Mouse (Mus musculus) lung, postnatal 0 days (tissue): ENCODE data around the gene Mms19. TPM values are rescaled to one million over a fixed set of nuclear protein-coding genes. Genes with fewer than 3 reads are reported as not detected.

Source experiments
- ATAC-seq: fragments of 200-750 bp; cut with Nextera tagmentation; 2 replicates; pipeline ENCODE4 v1.8.0; 2017; ENCODE audit warnings: moderate library complexity
- DNase-seq: peaks from one replicate; pipeline ENCODE4 v3.0.0-alpha.2; 2016; ENCODE audit warnings: low spot score
- H3K27ac ChIP-seq: fragments of 300-500 bp; sonication (generic); 2 replicates; pipeline ENCODE4 v1.5.1; 2014; ENCODE audit warnings: antibody characterized with exemption, mild to moderate bottlenecking, low read length, mixed read lengths
- H3K27me3 ChIP-seq: fragments of 300-500 bp; sonication (generic); replicated peaks from 2 replicates; pipeline ENCODE4 v1.6.1; 2014; ENCODE audit warnings: low read length, mixed read lengths; ENCODE audit not compliant: insufficient read depth
- H3K36me3 ChIP-seq: fragments of 300-500 bp; sonication (generic); 2 replicates; pipeline ENCODE4 v1.6.1; 2014; ENCODE audit warnings: low read length, mixed read lengths; ENCODE audit not compliant: insufficient read depth
- H3K4me1 ChIP-seq: fragments of 300-500 bp; sonication (generic); 2 replicates; pipeline ENCODE4 v1.6.1; 2014; ENCODE audit warnings: antibody characterized with exemption, low read depth, low read length, mixed read lengths; ENCODE audit not compliant: insufficient read depth
- H3K4me2 ChIP-seq: fragments of 300-500 bp; sonication (generic); replicated peaks from 2 replicates; pipeline ENCODE4 v1.6.1; 2014; ENCODE audit warnings: low read depth, mild to moderate bottlenecking, low read length, moderate library complexity, mixed read lengths
- H3K4me3 ChIP-seq: fragments of 300-500 bp; sonication (generic); 2 replicates; pipeline ENCODE4 v1.5.1; 2014; ENCODE audit warnings: low read depth, low read length
- H3K9ac ChIP-seq: fragments of 300-500 bp; sonication (generic); replicated peaks from 2 replicates; pipeline ENCODE4 v1.6.1; 2014; ENCODE audit warnings: low read depth, mild to moderate bottlenecking
- H3K9me3 ChIP-seq: fragments of 300-500 bp; sonication (generic); 2 replicates; pipeline ENCODE4 v1.6.1; 2016; ENCODE audit warnings: low read length, mixed read lengths
- CTCF ChIP-seq: IDR thresholded peaks from 2 replicates; pipeline ENCODE4 v1.5.1; 2016; ENCODE audit warnings: antibody characterized with exemption, mild to moderate bottlenecking
- EP300 ChIP-seq: IDR thresholded peaks from 2 replicates; pipeline ENCODE4 v1.6.1; 2016; ENCODE audit warnings: antibody characterized with exemption, mild to moderate bottlenecking, control low read depth
- WGBS: fragments of 180-500 bp; shearing (Covaris S2); extraction: QIAGEN DNeasy Blood & Tissue Kit; methylation state at CpG from one replicate; pipeline ENCODE4 v1.1.7; 2014; 5-methylcytosine and 5-hydroxymethylcytosine counted together
- polyA plus RNA-seq: library from polyadenylated mRNA; unstranded; fragments of >200 nt; fragmentation: Nextera tagmentation; extraction: Ambion mirVana; gene quantifications from 2 replicates; pipeline ENCODE4 v1.2.1, GENCODE M21; 2015

Mms19 gene
- polyA plus RNA-seq, 1 experiment from 2014 or later, result 12.8 TPM

DNA sequence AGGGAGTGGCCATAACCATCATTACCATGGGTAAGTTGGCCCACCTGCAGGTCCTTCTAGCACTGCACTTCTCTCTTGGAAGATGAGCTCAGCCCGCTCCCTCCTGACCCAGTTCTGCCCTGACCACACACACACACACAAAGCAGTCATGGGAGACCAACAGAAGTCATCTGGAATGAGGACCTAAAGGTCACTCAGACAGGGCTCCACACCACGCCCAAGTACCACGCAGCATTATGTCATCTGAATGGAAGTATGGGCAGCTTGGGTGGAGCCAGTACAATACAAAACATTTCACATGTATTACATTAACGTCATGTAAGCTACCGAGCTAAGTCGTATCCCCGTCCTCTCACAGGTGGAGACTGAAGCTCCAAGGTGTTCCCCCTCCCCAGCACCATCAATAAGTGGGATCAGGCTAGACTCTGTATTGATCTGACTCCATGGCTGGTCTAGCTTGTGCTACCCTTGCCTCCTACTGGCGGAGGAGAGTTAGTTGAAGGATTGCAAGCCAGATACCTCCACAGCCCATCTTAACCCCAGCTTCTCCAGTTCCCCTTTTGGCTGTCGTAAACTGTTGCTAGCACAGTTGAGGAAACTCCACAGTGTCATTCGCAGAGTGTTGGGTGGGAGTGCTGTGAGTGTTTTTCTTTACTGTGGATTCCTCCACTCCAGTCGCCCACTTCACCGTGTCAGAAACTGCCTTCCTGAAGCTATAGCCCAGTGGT lies 20.5 kb upstream of the Mms19 start:
- ATAC-seq, result peak; percentile 21
- Histone ChIP-seq H3K27ac (peak overlapping the region; percentile 80), H3K9me3 (no peaks in the 10 kb centered on the region), H3K4me3 (no peak overlapping the region), H3K9ac (no peak overlapping the region), H3K27me3 (no peaks in the 10 kb centered on the region), H3K4me1 (peaks cover 9% of the 10 kb centered on the region; the same call in 1 of the 2 replicates), H3K4me2 (no peak overlapping the region), H3K36me3 (no peaks in the 10 kb centered on the region)
- no peak for DNase-seq
- TF ChIP-seq CTCF, result peak; percentile 13; the same call in 1 of the 2 replicates
- no peak for TF ChIP-seq EP300
- 87% methylated on average over 12 of the region's 12 CpGs for WGBS

- TF ChIP-seq EP300 (peak; percentile 41; the same call in 1 of the 2 replicates), CTCF (no peak)
- peaks cover 9% of the 10 kb centered on the region; the same call in 1 of the 2 replicates for H3K4me1 ChIP-seq
- peak; percentile 81 for ATAC-seq
- 18% methylated on average over 4 of the region's 4 CpGs for WGBS
- H3K4me2 ChIP-seq, result no peak overlapping the region
- no peak overlapping the region for H3K4me3 ChIP-seq
- peak overlapping the region; percentile 80 for H3K27ac ChIP-seq
- DNase-seq, result peak; percentile 91
- H3K9ac ChIP-seq, result no peak overlapping the region
- no peaks in the 10 kb centered on the region for H3K36me3 ChIP-seq
- H3K27me3 ChIP-seq, result no peaks in the 10 kb centered on the region
- no peaks in the 10 kb centered on the region for H3K9me3 ChIP-seq
Observed at GRCm38 (mm10) chr19:42000446-42000958, 19.5 kb upstream of the Mms19 start.

DNA sequence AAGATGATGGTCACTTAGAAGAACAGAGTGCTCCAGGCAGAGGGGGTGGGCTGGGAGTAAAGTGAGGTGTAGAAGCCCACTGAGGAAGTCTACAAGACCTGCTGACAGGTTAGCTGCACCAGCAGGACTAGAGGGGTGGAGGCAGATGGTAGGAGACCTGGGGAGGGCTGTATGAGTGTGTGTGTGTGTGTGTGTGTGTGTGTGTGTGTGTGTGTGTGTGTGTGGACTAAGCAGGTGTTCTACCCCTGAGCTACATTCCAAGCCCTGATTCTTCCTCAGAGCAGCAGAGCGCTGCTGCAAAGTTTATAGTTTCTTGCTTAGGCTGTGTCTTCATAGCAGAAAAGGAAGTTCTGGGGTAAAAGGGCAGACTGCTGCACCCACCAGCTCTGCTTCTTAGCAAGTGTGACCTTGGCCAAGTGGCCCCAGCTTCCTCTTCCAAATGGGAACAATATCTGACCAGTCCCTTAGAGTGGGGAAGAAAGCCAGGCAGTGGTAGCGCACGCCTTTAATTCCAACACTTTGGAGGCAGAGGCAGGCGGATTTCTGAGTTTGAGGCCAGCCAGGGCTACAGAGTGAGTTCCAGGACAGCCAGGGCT lies 18.8 kb upstream of the Mms19 start:
- WGBS, result 72% methylated on average over 4 of the region's 4 CpGs
- DNase-seq, result peak; percentile 47
- Histone ChIP-seq H3K36me3 (no peaks in the 10 kb centered on the region), H3K4me1 (peaks cover 9% of the 10 kb centered on the region; the same call in 1 of the 2 replicates), H3K9me3 (no peaks in the 10 kb centered on the region), H3K4me3 (no peak overlapping the region), H3K9ac (no peak overlapping the region), H3K27me3 (no peaks in the 10 kb centered on the region), H3K27ac (peak overlapping the region; percentile 80), H3K4me2 (no peak overlapping the region)
- ATAC-seq, result peak; percentile 2
- no peak for TF ChIP-seq CTCF
- no peak for TF ChIP-seq EP300

DNA sequence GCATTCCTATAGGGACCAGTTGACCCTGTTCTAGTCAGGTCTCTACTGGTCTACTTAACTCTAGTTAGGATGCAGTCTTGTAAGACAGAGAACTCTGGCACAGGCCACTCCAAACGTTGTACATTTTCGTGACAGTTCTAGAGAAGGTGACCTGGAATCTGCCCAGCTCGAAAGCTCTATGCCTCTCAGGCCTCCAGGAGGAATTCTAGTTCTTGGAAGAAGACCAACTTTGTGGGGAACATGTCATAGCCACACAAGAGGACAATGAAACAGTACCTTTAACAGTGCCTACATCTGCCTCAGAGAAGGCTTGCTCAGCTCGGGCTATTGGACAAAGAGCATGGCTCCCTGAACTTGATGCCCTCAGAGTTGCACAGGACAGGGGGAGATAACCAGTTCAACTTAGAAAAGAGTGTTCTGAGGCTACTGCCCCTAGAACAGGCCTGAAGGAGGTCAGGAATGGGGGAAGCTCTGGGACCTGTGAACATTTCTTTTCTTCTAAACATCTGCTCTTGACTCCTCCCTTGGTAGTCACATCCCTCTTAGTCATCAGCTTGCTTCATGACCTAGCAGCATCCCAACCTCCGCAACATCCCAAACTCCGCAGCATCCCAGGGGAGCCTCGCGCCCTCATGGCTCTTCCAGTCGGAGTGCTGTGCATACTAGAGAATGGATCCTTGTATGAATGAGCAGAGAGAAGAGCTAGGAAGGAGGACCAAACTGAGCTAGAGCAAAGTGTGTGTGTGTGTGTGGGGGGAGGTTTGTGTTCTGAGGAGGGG lies 18.0 kb upstream of the Mms19 start:
- peaks cover 10% of the 10 kb centered on the region; the same call in 1 of the 2 replicates for H3K4me1 ChIP-seq
- H3K4me2 ChIP-seq, result no peak overlapping the region
- H3K27ac ChIP-seq, result no peak overlapping the region
- TF ChIP-seq CTCF (no peak), EP300 (no peak)
- WGBS, result 67% methylated on average over 9 of the region's 9 CpGs
- no peak overlapping the region for H3K9ac ChIP-seq
- ATAC-seq, result no peak
- DNase-seq, result no peak
- no peak overlapping the region for H3K4me3 ChIP-seq
- no peaks in the 10 kb centered on the region for H3K9me3 ChIP-seq
- no peaks in the 10 kb centered on the region for H3K27me3 ChIP-seq
- H3K36me3 ChIP-seq, result no peaks in the 10 kb centered on the region

DNA sequence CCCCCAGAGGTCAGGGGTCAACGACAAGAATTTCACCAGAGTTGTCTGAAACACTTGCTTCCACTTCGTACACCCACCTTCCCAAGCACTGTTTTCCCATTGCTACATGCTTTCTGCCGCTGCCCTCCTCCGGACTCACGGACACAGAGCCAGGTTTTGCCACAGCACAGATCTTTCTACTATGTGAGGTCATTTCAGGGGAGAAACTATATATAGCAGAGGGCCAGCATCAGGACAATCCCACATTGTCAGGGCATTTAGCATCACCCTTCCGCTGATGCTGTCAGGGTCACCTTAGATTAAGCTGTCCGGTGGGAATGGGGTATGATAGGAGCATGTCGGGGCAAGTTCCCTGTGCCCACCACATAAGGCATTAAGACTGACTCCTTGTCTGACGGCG lies 16.1 kb upstream of the Mms19 start:
- H3K27ac ChIP-seq, result no peak overlapping the region
- no peak overlapping the region for H3K4me3 ChIP-seq
- H3K4me1 ChIP-seq, result peaks cover 18% of the 10 kb centered on the region
- WGBS, result 73% methylated on average over 10 of the region's 10 CpGs
- H3K27me3 ChIP-seq, result no peaks in the 10 kb centered on the region
- H3K9me3 ChIP-seq, result no peaks in the 10 kb centered on the region
- H3K9ac ChIP-seq, result no peak overlapping the region
- TF ChIP-seq EP300 (no peak), CTCF (no peak)
- H3K36me3 ChIP-seq, result no peaks in the 10 kb centered on the region
- ATAC-seq, result no peak
- DNase-seq, result no peak
- no peak overlapping the region for H3K4me2 ChIP-seq

- Histone ChIP-seq H3K4me3 (no peak overlapping the region), H3K4me1 (peaks cover 10% of the 10 kb centered on the region), H3K9me3 (no peaks in the 10 kb centered on the region), H3K27me3 (no peaks in the 10 kb centered on the region), H3K36me3 (no peaks in the 10 kb centered on the region), H3K27ac (no peak overlapping the region), H3K4me2 (no peak overlapping the region), H3K9ac (no peak overlapping the region)
- ATAC-seq (no peak), DNase-seq (no peak)
- TF ChIP-seq CTCF (no peak), EP300 (no peak)
- WGBS, result 29% methylated on average over 1 of the region's 1 CpGs
Observed at GRCm38 (mm10) chr19:41995483-41995882, 14.5 kb upstream of the Mms19 start.
